Mouse (Mus musculus) midbrain, embryonic 14.5 days (tissue): ENCODE measurements around the gene Parl. TPM values are rescaled to one million over a fixed set of nuclear protein-coding genes. Genes with fewer than 3 reads are reported as not detected.
A peak's percentile ranks its signal among the peaks of the same experiment; 100 is the strongest.

ENCODE experiments used
- ATAC-seq: fragments of 200-750 bp; cut with Nextera tagmentation; 2 replicates; pipeline ENCODE4 v1.8.0; 2017; ENCODE audit warnings: moderate number of reproducible peaks, moderate library complexity; ENCODE audit not compliant: low FRiP score, low TSS enrichment
- DNase-seq: peaks from one replicate; pipeline ENCODE4 v3.0.0-alpha.2; 2015
- H3K27ac ChIP-seq: fragments of 300-500 bp; sonication (generic); replicated peaks from 2 replicates; pipeline ENCODE4 v1.5.1; 2014; ENCODE audit warnings: mild to moderate bottlenecking, low read depth, low read length, moderate library complexity
- H3K27me3 ChIP-seq: fragments of 300-500 bp; sonication (generic); 2 replicates; pipeline ENCODE4 v1.6.1; 2014; ENCODE audit warnings: low read length, control low read depth, mixed read lengths; ENCODE audit not compliant: control insufficient read depth, insufficient read depth
- H3K36me3 ChIP-seq: fragments of 300-500 bp; sonication (generic); 2 replicates; pipeline ENCODE4 v1.6.1; 2014; ENCODE audit warnings: low read length, control low read depth; ENCODE audit not compliant: control insufficient read depth, insufficient read depth
- H3K4me1 ChIP-seq: fragments of 300-500 bp; sonication (generic); 2 replicates; pipeline ENCODE4 v1.6.1; 2014; ENCODE audit warnings: mild to moderate bottlenecking, antibody characterized with exemption, low read length, control low read depth; ENCODE audit not compliant: control insufficient read depth, insufficient read depth
- H3K4me2 ChIP-seq: fragments of 300-500 bp; sonication (generic); 2 replicates; pipeline ENCODE4 v1.6.1; 2014; ENCODE audit warnings: mild to moderate bottlenecking, low read length, moderate library complexity
- H3K4me3 ChIP-seq: fragments of 300-500 bp; sonication (generic); replicated peaks from 2 replicates; pipeline ENCODE4 v1.5.1; 2014; ENCODE audit warnings: low read depth, low read length
- H3K9ac ChIP-seq: fragments of 300-500 bp; sonication (generic); replicated peaks from 2 replicates; pipeline ENCODE4 v1.6.1; 2014; ENCODE audit warnings: mild to moderate bottlenecking, low read length, moderate library complexity
- H3K9me3 ChIP-seq: fragments of 300-500 bp; sonication (generic); 2 replicates; pipeline ENCODE4 v1.6.1; 2016; ENCODE audit warnings: low read length, control low read depth, mixed read lengths; ENCODE audit not compliant: control insufficient read depth
- WGBS: fragments of 180-500 bp; shearing (Covaris S2); extraction: QIAGEN DNeasy Blood & Tissue Kit; methylation state at CpG from one replicate; pipeline ENCODE4 v1.1.7; 2014; 5-methylcytosine and 5-hydroxymethylcytosine counted together
- polyA plus RNA-seq: library from polyadenylated mRNA; unstranded; fragments of >200 nt; fragmentation: Nextera tagmentation; extraction: Ambion mirVana; gene quantifications from 2 replicates; pipeline ENCODE4 v1.2.1, GENCODE M21; 2014

Parl gene
- polyA plus RNA-seq, 1 experiment from 2014 or later, result 78.2 TPM

- no peaks in the 10 kb centered on the region for H3K4me1 ChIP-seq
- no peak overlapping the region for H3K4me2 ChIP-seq
- WGBS, result 84% methylated on average over 4 of the region's 4 CpGs
- H3K9me3 ChIP-seq, result no peaks in the 10 kb centered on the region
- no peaks in the 10 kb centered on the region for H3K27me3 ChIP-seq
- no peak overlapping the region for H3K27ac ChIP-seq
- H3K36me3 ChIP-seq, result no peaks in the 10 kb centered on the region
- no peak overlapping the region for H3K9ac ChIP-seq
- no peak overlapping the region for H3K4me3 ChIP-seq
- ATAC-seq (no peak), DNase-seq (no peak)
Measured at GRCm38 (mm10) chr16:20315266-20315665, 13.1 kb upstream of the Parl start.

- no peak overlapping the region for H3K4me3 ChIP-seq
- DNase-seq (no peak), ATAC-seq (no peak)
- H3K9ac ChIP-seq, result no peak overlapping the region
- no peaks in the 10 kb centered on the region for H3K9me3 ChIP-seq
- H3K4me2 ChIP-seq, result no peak overlapping the region
- H3K27ac ChIP-seq, result no peak overlapping the region
- no peaks in the 10 kb centered on the region for H3K4me1 ChIP-seq
- H3K36me3 ChIP-seq, result no peaks in the 10 kb centered on the region
- H3K27me3 ChIP-seq, result no peaks in the 10 kb centered on the region
- 76% methylated on average over 14 of the region's 14 CpGs for WGBS
Measured at GRCm38 (mm10) chr16:20312272-20312671, 10.1 kb upstream of the Parl start.

GRCm38 (mm10) chr16:20300076-20300475 is 2.1 kb downstream of the Parl start:
- peak overlapping the region; percentile 67; the same call in 1 of the 2 replicates for H3K4me2 ChIP-seq
- peaks cover 16% of the 10 kb centered on the region for H3K4me1 ChIP-seq
- H3K4me3 ChIP-seq, result no peak overlapping the region
- ATAC-seq (no peak), DNase-seq (no peak)
- H3K27me3 ChIP-seq, result no peaks in the 10 kb centered on the region
- no peak overlapping the region for H3K27ac ChIP-seq
- H3K36me3 ChIP-seq, result peaks cover 33% of the 10 kb centered on the region
- H3K9me3 ChIP-seq, result no peaks in the 10 kb centered on the region
- H3K9ac ChIP-seq, result no peak overlapping the region
- 97% methylated on average over 2 of the region's 2 CpGs for whole genome bisulfite sequencing

- H3K4me3 ChIP-seq, result no peak overlapping the region
Measured at GRCm38 (mm10) chr16:20280238-20280637, 21.9 kb downstream of the Parl start.

GRCm38 (mm10) chr16:20279395-20279794 is 22.8 kb downstream of the Parl start:
- Histone ChIP-seq H3K36me3 (peaks cover 58% of the 10 kb centered on the region), H3K27ac (no peak overlapping the region), H3K4me3 (no peak overlapping the region), H3K9ac (no peak overlapping the region), H3K4me1 (no peaks in the 10 kb centered on the region), H3K9me3 (no peaks in the 10 kb centered on the region), H3K4me2 (no peak overlapping the region), H3K27me3 (no peaks in the 10 kb centered on the region)
- DNase-seq (no peak), ATAC-seq (no peak)
- 96% methylated on average over 5 of the region's 5 CpGs for WGBS

More at GRCm38 (mm10) chr16:20280238-20280637, 21.9 kb downstream of the Parl start:
- ATAC-seq, result no peak
- Histone ChIP-seq H3K9ac (no peak overlapping the region), H3K9me3 (no peaks in the 10 kb centered on the region), H3K27ac (no peak overlapping the region), H3K36me3 (peaks cover 66% of the 10 kb centered on the region), H3K4me2 (no peak overlapping the region), H3K4me1 (no peaks in the 10 kb centered on the region), H3K27me3 (no peaks in the 10 kb centered on the region)
- DNase-seq, result no peak
- 88% methylated on average over 4 of the region's 4 CpGs for WGBS

GRCm38 (mm10) chr16:20272994-20273393 is 29.2 kb downstream of the Parl start:
- no peaks in the 10 kb centered on the region for H3K4me1 ChIP-seq
- H3K36me3 ChIP-seq, result peaks cover 3% of the 10 kb centered on the region
- no peak overlapping the region for H3K4me2 ChIP-seq
- H3K9ac ChIP-seq, result no peak overlapping the region
- ATAC-seq (no peak), DNase-seq (no peak)
- no peaks in the 10 kb centered on the region for H3K9me3 ChIP-seq
- no peaks in the 10 kb centered on the region for H3K27me3 ChIP-seq
- no peak overlapping the region for H3K4me3 ChIP-seq
- WGBS, result 24% methylated on average over 3 of the region's 3 CpGs
- H3K27ac ChIP-seq, result no peak overlapping the region

GRCm38 (mm10) chr16:20271339-20271738 is 30.8 kb downstream of the Parl start:
- Histone ChIP-seq H3K27me3 (no peaks in the 10 kb centered on the region), H3K4me2 (no peak overlapping the region), H3K4me3 (no peak overlapping the region), H3K27ac (no peak overlapping the region), H3K36me3 (no peaks in the 10 kb centered on the region), H3K4me1 (no peaks in the 10 kb centered on the region), H3K9ac (no peak overlapping the region), H3K9me3 (no peaks in the 10 kb centered on the region)
- no peak for ATAC-seq
- no peak for DNase-seq
- 80% methylated on average over 4 of the region's 4 CpGs for WGBS

GRCm38 (mm10) chr16:20265089-20265488 is 37.1 kb downstream of the Parl start:
- H3K9me3 ChIP-seq, result no peaks in the 10 kb centered on the region
- H3K9ac ChIP-seq, result no peak overlapping the region
- whole genome bisulfite sequencing, result 83% methylated on average over 7 of the region's 7 CpGs
- no peak overlapping the region for H3K27ac ChIP-seq
- no peaks in the 10 kb centered on the region for H3K27me3 ChIP-seq
- ATAC-seq (no peak), DNase-seq (no peak)
- H3K36me3 ChIP-seq, result no peaks in the 10 kb centered on the region
- no peaks in the 10 kb centered on the region for H3K4me1 ChIP-seq
- no peak overlapping the region for H3K4me2 ChIP-seq
- H3K4me3 ChIP-seq, result no peak overlapping the region

GRCm38 (mm10) chr16:20257926-20258325 is 44.3 kb downstream of the Parl start:
- no peak for DNase-seq
- 79% methylated on average over 5 of the region's 5 CpGs for WGBS
- Histone ChIP-seq H3K27me3 (no peaks in the 10 kb centered on the region), H3K9ac (no peak overlapping the region), H3K4me3 (no peak overlapping the region), H3K27ac (no peak overlapping the region), H3K9me3 (no peaks in the 10 kb centered on the region), H3K36me3 (no peaks in the 10 kb centered on the region), H3K4me1 (no peaks in the 10 kb centered on the region), H3K4me2 (no peak overlapping the region)
- no peak for ATAC-seq
